Mouse (Mus musculus): ENCODE measurements around the gene Slfn2. TPM values are rescaled to one million over a fixed set of nuclear protein-coding genes. Genes with fewer than 3 reads are reported as not detected.

The Slfn2 gene
- total RNA-seq, 1 experiment: 2.0 TPM

GRCm38 (mm10) chr11:83061806-83062205, 3.1 kb upstream of the Slfn2 start:
- H3K4me1 ChIP-seq (ENCODE audit: control insufficient read depth in 2 of 2, insufficient read depth in 2 of 2, low read length in 2 of 2, poor library complexity in 1 of 2): no peaks in the 10 kb centered on the region
- no peak for DNase-seq (ENCODE audit: low read depth, low spot score)
- in situ Hi-C loops (cut with MboI; ENCODE audit: low sequenced_read_pairs in 2 of 2, unreplicated experiment in 2 of 2): loop anchor here in 1 of 2 experiments (25.0 kb wide), 1 partner anchor 350 kb away; the partner anchor contains the start of gene Rasl10b
- no peaks in the 10 kb centered on the region for H3K9me3 ChIP-seq (ENCODE audit: control insufficient read depth, insufficient read depth, low read depth, low read length)
- no peaks in the 10 kb centered on the region for H3K36me3 ChIP-seq (ENCODE audit: control insufficient read depth, insufficient read depth, low read length, poor library complexity, severe bottlenecking)
- no peak overlapping the region for H3K27ac ChIP-seq (ENCODE audit: insufficient read depth, low read depth, low read length, poor library complexity, severe bottlenecking)
- no peak overlapping the region for H3K9ac ChIP-seq (ENCODE audit: insufficient read depth, low read depth, low read length, poor library complexity, severe bottlenecking)
- H3K4me3 ChIP-seq (ENCODE audit: insufficient read depth in 1 of 2, low read depth in 1 of 2, low read length in 2 of 2, poor library complexity in 1 of 2, severe bottlenecking in 1 of 2): no peak overlapping the region
- TF ChIP-seq ZC3H11A (IDR thresholded peaks at IDR 0.05; ENCODE audit: borderline replicate concordance, low read depth, low read length) (no peak), CHD2 (IDR thresholded peaks at IDR 0.05; ENCODE audit: low read depth, low read length) (no peak), HCFC1 (IDR thresholded peaks at IDR 0.05; ENCODE audit: borderline replicate concordance, insufficient read depth, low read length) (no peak), ZNF384 (IDR thresholded peaks at IDR 0.05; ENCODE audit: low read depth, low read length) (no peak), MAFK (IDR thresholded peaks at IDR 0.05; ENCODE audit: insufficient read depth, low read depth, low read length) (no peak)

GRCm38 (mm10) chr11:83063126-83063525, 1.8 kb upstream of the Slfn2 start:
- Histone ChIP-seq H3K36me3 (ENCODE audit: control insufficient read depth, insufficient read depth, low read length, poor library complexity, severe bottlenecking) (no peaks in the 10 kb centered on the region), H3K9ac (ENCODE audit: insufficient read depth, low read depth, low read length, poor library complexity, severe bottlenecking) (no peak overlapping the region), H3K4me1 (ENCODE audit: control insufficient read depth in 2 of 2, insufficient read depth in 2 of 2, low read length in 2 of 2, poor library complexity in 1 of 2) (no peaks in the 10 kb centered on the region), H3K27ac (ENCODE audit: insufficient read depth, low read depth, low read length, poor library complexity, severe bottlenecking) (no peak overlapping the region), H3K9me3 (ENCODE audit: control insufficient read depth, insufficient read depth, low read depth, low read length) (no peaks in the 10 kb centered on the region), H3K4me3 (ENCODE audit: insufficient read depth in 1 of 2, low read depth in 1 of 2, low read length in 2 of 2, poor library complexity in 1 of 2, severe bottlenecking in 1 of 2) (no peak overlapping the region)
- TF ChIP-seq MAFK (IDR thresholded peaks at IDR 0.05; ENCODE audit: insufficient read depth, low read depth, low read length) (no peak), ZNF384 (IDR thresholded peaks at IDR 0.05; ENCODE audit: low read depth, low read length) (no peak), ZC3H11A (IDR thresholded peaks at IDR 0.05; ENCODE audit: borderline replicate concordance, low read depth, low read length) (no peak)
- in situ Hi-C loops (cut with MboI; ENCODE audit: low sequenced_read_pairs in 2 of 2, unreplicated experiment in 2 of 2): loop anchor here in 1 of 2 experiments (25.0 kb wide), 1 partner anchor 349 kb away; the partner anchor contains the start of gene Rasl10b
- no peak for DNase-seq (ENCODE audit: low read depth, low spot score)

GRCm38 (mm10) chr11:83063941-83064349, 967 bp upstream of the Slfn2 start:
- Histone ChIP-seq H3K27ac (ENCODE audit: insufficient read depth, low read depth, low read length, poor library complexity, severe bottlenecking) (no peak overlapping the region), H3K4me3 (ENCODE audit: insufficient read depth in 1 of 2, low read depth in 1 of 2, low read length in 2 of 2, poor library complexity in 1 of 2, severe bottlenecking in 1 of 2) (no peak overlapping the region), H3K36me3 (ENCODE audit: control insufficient read depth, insufficient read depth, low read length, poor library complexity, severe bottlenecking) (no peaks in the 10 kb centered on the region), H3K9ac (ENCODE audit: insufficient read depth, low read depth, low read length, poor library complexity, severe bottlenecking) (no peak overlapping the region), H3K4me1 (ENCODE audit: control insufficient read depth in 2 of 2, insufficient read depth in 2 of 2, low read length in 2 of 2, poor library complexity in 1 of 2) (no peaks in the 10 kb centered on the region), H3K9me3 (ENCODE audit: control insufficient read depth, insufficient read depth, low read depth, low read length) (no peaks in the 10 kb centered on the region)
- in situ Hi-C loops (cut with MboI; ENCODE audit: low sequenced_read_pairs in 2 of 2, unreplicated experiment in 2 of 2): loop anchor here in 1 of 2 experiments (25.0 kb wide), 1 partner anchor 348 kb away; the partner anchor contains the start of gene Rasl10b
- TF ChIP-seq MAFK (IDR thresholded peaks at IDR 0.05; ENCODE audit: insufficient read depth, low read depth, low read length) (no peak), HCFC1 (IDR thresholded peaks at IDR 0.05; ENCODE audit: borderline replicate concordance, insufficient read depth, low read length) (no peak), ZC3H11A (IDR thresholded peaks at IDR 0.05; ENCODE audit: borderline replicate concordance, low read depth, low read length) (no peak), CHD2 (IDR thresholded peaks at IDR 0.05; ENCODE audit: low read depth, low read length) (no peak), ZNF384 (IDR thresholded peaks at IDR 0.05; ENCODE audit: low read depth, low read length) (no peak)
- no peak for DNase-seq (ENCODE audit: low read depth, low spot score)

GRCm38 (mm10) chr11:83065441-83066344, 781 bp downstream of the Slfn2 start:
- no peak overlapping the region for H3K9ac ChIP-seq (ENCODE audit: insufficient read depth, low read depth, low read length, poor library complexity, severe bottlenecking)
- H3K4me3 ChIP-seq (ENCODE audit: insufficient read depth in 1 of 2, low read depth in 1 of 2, low read length in 2 of 2, poor library complexity in 1 of 2, severe bottlenecking in 1 of 2): no peak overlapping the region
- TF ChIP-seq CHD2 (IDR thresholded peaks at IDR 0.05; ENCODE audit: low read depth, low read length): no peak
- H3K9me3 ChIP-seq (ENCODE audit: control insufficient read depth, insufficient read depth, low read depth, low read length): no peaks in the 10 kb centered on the region
- no peaks in the 10 kb centered on the region for H3K36me3 ChIP-seq (ENCODE audit: control insufficient read depth, insufficient read depth, low read length, poor library complexity, severe bottlenecking)
- no peak for DNase-seq (ENCODE audit: low read depth, low spot score)
- no peaks in the 10 kb centered on the region for H3K4me1 ChIP-seq (ENCODE audit: control insufficient read depth in 2 of 2, insufficient read depth in 2 of 2, low read length in 2 of 2, poor library complexity in 1 of 2)
- no peak overlapping the region for H3K27ac ChIP-seq (ENCODE audit: insufficient read depth, low read depth, low read length, poor library complexity, severe bottlenecking)
- in situ Hi-C loops (cut with MboI; ENCODE audit: low sequenced_read_pairs in 2 of 2, unreplicated experiment in 2 of 2): loop anchor here in 1 of 2 experiments (25.0 kb wide), 1 partner anchor 347 kb away; the partner anchor contains the start of gene Rasl10b

Data from ES-E14 (cell line).